Mouse (Mus musculus) bone marrow, adult 2 months (tissue): ENCODE measurements around the gene Ulk4.

Experiments
- CTCF ChIP-seq: fragments of 200-500 bp; IDR thresholded peaks from 2 replicates; pipeline ENCODE4 v1.5.1; 2011; ENCODE audit warnings: low read length, control low read depth; ENCODE audit not compliant: control insufficient read depth, insufficient read depth
- POLR2A ChIP-seq: fragments of 200-500 bp; IDR thresholded peaks from 2 replicates; pipeline ENCODE4 v1.6.1; 2011; ENCODE audit warnings: low read depth, mild to moderate bottlenecking, control low read depth, low read length, borderline replicate concordance; ENCODE audit not compliant: control insufficient read depth

DNA sequence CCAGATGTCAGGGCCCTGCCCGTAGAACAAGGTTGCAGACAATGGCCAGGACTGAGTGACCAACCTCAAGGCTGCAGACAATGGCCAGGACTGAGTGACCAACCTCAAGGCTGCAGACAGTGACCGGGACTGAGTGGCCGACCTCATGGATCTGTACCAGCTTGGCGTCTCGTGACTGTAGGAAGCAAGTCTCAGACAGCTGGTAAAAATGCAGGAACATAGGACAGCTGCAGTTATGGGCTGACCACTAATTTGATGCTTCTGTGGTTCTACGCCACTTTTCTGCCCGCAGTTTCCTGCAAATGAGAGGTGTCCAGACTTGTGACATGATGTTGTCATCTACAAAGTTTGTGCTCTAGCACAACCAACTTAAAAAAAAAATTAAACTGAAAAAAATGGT lies 16.2 kb upstream of the Ulk4 start:
- no peak for TF ChIP-seq CTCF
- no peak for TF ChIP-seq POLR2A
